Mouse (Mus musculus) C2C12 (cell line): ENCODE data around the gene Akirin2.

Experiments
- CTCF ChIP-seq: IDR thresholded peaks from one replicate; pipeline ENCODE4 v1.5.1; 2011; ENCODE audit not compliant: control insufficient read depth, insufficient read depth, insufficient read length
- USF1 ChIP-seq: IDR thresholded peaks from one replicate; pipeline ENCODE4 v1.6.1; 2011; ENCODE audit warnings: low read depth, mild to moderate bottlenecking, control low read depth, moderate library complexity

DNA sequence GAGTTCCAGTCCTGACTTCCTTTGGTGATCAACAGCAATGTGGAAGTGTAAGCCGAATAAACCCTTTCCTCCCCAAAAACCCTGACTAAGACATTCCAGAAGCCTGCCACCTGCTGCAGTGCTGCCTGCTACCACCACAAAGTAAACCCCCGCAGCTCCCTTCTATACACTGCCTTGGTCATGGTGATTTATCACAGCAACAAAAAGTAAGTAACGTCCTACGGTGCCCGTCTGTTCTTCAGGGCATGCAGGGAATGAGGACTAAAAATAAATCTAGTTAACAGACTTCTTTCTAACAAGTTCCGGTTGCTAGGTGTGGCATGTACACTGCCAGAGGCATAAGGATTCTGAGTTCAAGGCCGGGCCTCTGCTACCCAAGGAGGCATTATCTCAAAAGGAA lies 31.3 kb downstream of the Akirin2 start:
- no peak for TF ChIP-seq USF1
- TF ChIP-seq CTCF: no peak
